Mouse (Mus musculus) heart, postnatal 0 days (tissue): ENCODE results near the gene Myo1d.

Source experiments
- CTCF ChIP-seq: IDR thresholded peaks from 2 replicates; pipeline ENCODE4 v1.5.1; 2016; ENCODE audit warnings: antibody characterized with exemption, control low read depth, low read depth
- EP300 ChIP-seq: IDR thresholded peaks from 2 replicates; pipeline ENCODE4 v1.6.1; 2016; ENCODE audit warnings: antibody characterized with exemption, low read depth

- no peak for TF ChIP-seq CTCF
- TF ChIP-seq EP300, result no peak
Observed at GRCm38 (mm10) chr11:80507791-80508190, 272.0 kb downstream of the Myo1d start.
